Comparison of ENCODE assay signal across 9 mouse cellular contexts in genomic region chr1:133745078-133745495, GRCm38 (mm10). TPM values are rescaled to one million over a fixed set of nuclear protein-coding genes. Genes with fewer than 3 reads are reported as not detected.
DNase-seq lines count a peak whose midpoint lies in the region; ATAC-seq and TF ChIP-seq lines count a peak whose summit lies in the region.
"Had no signal": no experiment of that assay in that cellular context is flagged by ENCODE, and none has a peak within 500 bp of the region (broad histone marks: within the 10 kb centered on the region; RNA-seq: fewer than 3 reads in every experiment).

No protein-coding gene starts in this region.

- no peaks in the 10 kb centered on the region for H3K27me3 ChIP-seq in forebrain, postnatal 0 days (ENCODE audit: insufficient read depth, low read length)

- no peak overlapping the region for H3K27ac ChIP-seq in forebrain, postnatal 0 days (ENCODE audit: low read depth, low read length)

- no peaks in the 10 kb centered on the region for H3K36me3 ChIP-seq in forebrain, postnatal 0 days (ENCODE audit: insufficient read depth)

- peak; percentile 28 to 36 for DNase-seq in cerebellum, postnatal 10 days
- peak; percentile 14 for DNase-seq in lung, adult 2 months
- no peak for DNase-seq in lung, postnatal 36 days
- no peak for DNase-seq in forebrain, postnatal 0 days
- peak; percentile 23 to 38 for DNase-seq in lung, postnatal 4 days
- no peak for DNase-seq in layer of hippocampus, adult 9-10 months (ENCODE audit: low spot score)
- DNase-seq in frontal cortex, postnatal 10 days (ENCODE audit: low spot score in 2 of 2), result no peak

- no peak for TF ChIP-seq POLR2A in lung, adult 2 months (IDR thresholded peaks at IDR 0.05; ENCODE audit: borderline replicate concordance, extremely low read depth, low read depth, low read length)

- H3K4me2 ChIP-seq in forebrain, postnatal 0 days (ENCODE audit: low read depth), result no peak overlapping the region

- H3K4me3 ChIP-seq in lung, adult 2 months (replicated peaks; ENCODE audit: extremely low read depth, low read depth, low read length), result no peak overlapping the region
- H3K4me3 ChIP-seq in forebrain, postnatal 0 days (ENCODE audit: low read depth, low read length), result no peak overlapping the region
- H3K4me3 ChIP-seq: megakaryocyte, embryonic 14.5 days had no signal

- no peaks in the 10 kb centered on the region; the same call in 1 of the 2 replicates for H3K4me1 ChIP-seq in lung, adult 2 months (ENCODE audit: control insufficient read depth, insufficient read depth, low read length)
- H3K4me1 ChIP-seq in forebrain, postnatal 0 days (ENCODE audit: insufficient read depth), result 0 out of 2 replicates have a peak, but pooled peaks cover 3% of the 10 kb centered on the region

- no peak overlapping the region for H3K9ac ChIP-seq in forebrain, postnatal 0 days

- H3K9me3 ChIP-seq in forebrain, postnatal 0 days (ENCODE audit: low read length), result no peaks in the 10 kb centered on the region
- H3K9me3 ChIP-seq: megakaryocyte, embryonic 14.5 days had no signal

- no peak for TF ChIP-seq CTCF in lung, adult 2 months (IDR thresholded peaks at IDR 0.05; ENCODE audit: insufficient read depth, low read length)
- TF ChIP-seq CTCF in forebrain, postnatal 0 days (IDR thresholded peaks at IDR 0.05; ENCODE audit: low read depth), result no peak

- no peak for ATAC-seq in cerebellum, adult (ENCODE audit: insufficient number of reproducible peaks, low FRiP score, low TSS enrichment)
- 0 out of 2 replicates have a peak, but pooled peaks have one; percentile 14 for ATAC-seq in forebrain, postnatal 0 days

- 46% methylated on average over 9 of the region's 9 CpGs for WGBS in lung, adult 2 months
- 47% methylated on average over 9 of the region's 9 CpGs for WGBS in forebrain, postnatal 0 days

RNA-seq across cellular contexts. Expression of gene Lax1, which starts 55.2 kb away (rescaled TPM):
- polyA plus RNA-seq in lung, adult 2 months (2012; rRNA removed), result 1.6 and 2.5 TPM in 2 replicates
- 0.14 TPM in 1 of 2 replicates, not detected in the other for total RNA-seq in forebrain, postnatal 0 days (2014; rRNA removed)
- 0.10 TPM in 1 of 2 replicates, not detected in the other for polyA plus RNA-seq in forebrain, postnatal 0 days (2015; fragmentation: Nextera tagmentation; extraction: Ambion mirVana)

RNA-seq across cellular contexts. Expression of gene Atp2b4, which starts 55.8 kb away (rescaled TPM):
- 9.5 and 11.3 TPM in 2 replicates for polyA plus RNA-seq in lung, adult 2 months (2012; rRNA removed)
- total RNA-seq in forebrain, postnatal 0 days (2014; rRNA removed), result 60.2 and 69.1 TPM in 2 replicates
- 6.5 and 11.4 TPM in 2 replicates for polyA plus RNA-seq in forebrain, postnatal 0 days (2015; fragmentation: Nextera tagmentation; extraction: Ambion mirVana)

Comparison
In these comparisons a context has a peak if more than half of its experiments do, and no peak if none do; other contexts are left out.
1. DNase-seq: peak in cerebellum, postnatal 10 days (2 of 2), lung, adult 2 months (single experiment) and lung, postnatal 4 days (2 of 2); none in lung, postnatal 36 days (single experiment), forebrain, postnatal 0 days (single experiment), layer of hippocampus, adult 9-10 months (single experiment) and frontal cortex, postnatal 10 days (0 of 2).